Mouse (Mus musculus): ENCODE data around the gene H2-T24.
"Not testable (repeated sequence)": the region's sequence is repeated elsewhere in the genome, so short reads cannot be mapped to it uniquely, and the experiment has no call there.

DNA sequence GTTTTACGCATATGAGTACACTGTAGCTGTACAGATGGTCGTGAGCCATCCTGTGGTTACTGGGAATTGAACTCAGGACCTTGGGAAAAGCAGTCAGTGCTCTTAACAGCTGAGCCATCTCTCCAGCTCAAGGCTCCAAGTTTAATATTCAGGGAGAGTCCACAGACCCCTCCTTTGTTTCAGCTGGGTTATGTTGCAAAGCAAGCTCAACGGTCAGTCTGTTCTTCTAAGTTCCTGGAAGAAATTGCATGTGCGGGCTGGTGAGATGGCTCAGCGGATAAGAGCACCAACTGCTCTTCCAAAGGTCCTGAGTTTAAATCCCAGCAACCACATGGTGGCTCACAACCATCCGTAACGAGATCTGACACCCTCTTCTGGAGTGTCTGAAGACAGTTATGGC lies 16.0 kb downstream of the H2-T24 start:
- not testable (repeated sequence) for TF ChIP-seq ZNF384 (IDR thresholded peaks at IDR 0.05; ENCODE audit: low read depth, low read length); POLR2AphosphoS2 (IDR thresholded peaks at IDR 0.05; ENCODE audit: low read length); KAT2A (conservative IDR thresholded peaks at IDR 0.05; ENCODE audit: low read depth, low read length)

All from MEL (cell line).